In the genomic region with DNA sequence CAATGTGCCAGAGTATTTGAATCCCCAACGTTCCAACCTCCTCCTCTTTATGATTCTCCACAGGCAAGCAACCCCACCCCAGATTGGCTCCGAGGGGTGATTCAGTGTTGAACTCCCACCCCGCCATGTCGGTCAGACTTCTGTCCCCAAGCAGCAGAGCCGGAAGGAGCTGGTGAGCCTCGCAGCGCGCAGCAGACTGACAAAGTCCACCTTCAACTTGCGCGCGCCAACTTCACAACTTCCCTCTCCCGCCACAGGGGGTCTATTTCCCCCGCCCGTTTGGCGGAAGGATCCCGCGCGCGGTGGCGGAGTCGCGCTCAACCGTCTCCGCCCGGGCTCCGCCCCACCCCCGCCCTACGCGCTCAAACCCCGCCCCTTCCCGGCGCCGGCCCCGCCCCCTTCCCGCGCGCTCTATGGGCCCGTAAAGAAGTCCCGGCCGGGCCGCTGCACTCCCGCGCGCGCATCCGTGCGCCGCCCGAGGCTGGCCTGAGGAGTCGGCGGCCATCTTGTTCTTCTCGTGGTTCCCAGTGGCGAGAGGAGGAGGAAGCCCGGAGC, we compare ENCODE assay signal across 8 mouse cellular contexts. TPM values are rescaled to one million over a fixed set of nuclear protein-coding genes. Genes with fewer than 3 reads are reported as not detected.
DNase-seq lines count a peak whose midpoint lies in the region; ATAC-seq and TF ChIP-seq lines count a peak whose summit lies in the region.

A gene (plus strand): TSS at position 452 of the 555 bp plus-strand sequence.

- H3K9me3 ChIP-seq in hindbrain, embryonic 15.5 days: no peaks in the 10 kb centered on the region

- no peaks in the 10 kb centered on the region for H3K27me3 ChIP-seq in hindbrain, embryonic 15.5 days

- peak within 1 kb of the TSS; percentile 71 for H3K4me2 ChIP-seq in hindbrain, embryonic 15.5 days

- ATAC-seq in hindbrain, embryonic 15.5 days (ENCODE audit: low FRiP score, low read depth): peak; percentile 94
- ATAC-seq in megakaryocyte, adult 5-6 weeks (ENCODE audit: poor library complexity, severe bottlenecking): peak; percentile 93

- H3K9ac ChIP-seq in hindbrain, embryonic 15.5 days: peak within 1 kb of the TSS; percentile 75

- no peaks in the 10 kb centered on the region for H3K36me3 ChIP-seq in hindbrain, embryonic 15.5 days

- peak within 1 kb of the TSS; percentile 83 for H3K27ac ChIP-seq in hindbrain, embryonic 15.5 days (replicated peaks)
- H3K27ac ChIP-seq in left cerebral cortex, adult 2 months: peak within 1 kb of the TSS; percentile 98

- intact Hi-C loops in left cerebral cortex, adult 2 months (cut with DNase I): no loop called here

- 1% methylated on average over 52 of the region's 54 CpGs for WGBS in hindbrain, embryonic 15.5 days

- H3K4me3 ChIP-seq in hindbrain, embryonic 15.5 days: peak within 1 kb of the TSS; percentile 77
- peak within 1 kb of the TSS; percentile 99 for H3K4me3 ChIP-seq in left cerebral cortex, adult 2 months

- peak; percentile 94 for DNase-seq in R1 (ENCODE audit: low read depth, low spot score)
- peak; percentile 97 to 98 for DNase-seq in cerebellum, postnatal 14 days
- DNase-seq in frontal cortex, postnatal 36 days (ENCODE audit: low spot score in 2 of 2): peak; percentile 85 to 88
- peak; percentile 86 to 93 for DNase-seq in left cerebral cortex, adult 2 months (ENCODE audit: extremely low spot score in 1 of 2, low spot score in 2 of 2)
- DNase-seq in right cerebral cortex, adult 2 months (ENCODE audit: low spot score in 2 of 2): peak; percentile 84 to 89
- DNase-seq in urinary bladder, postnatal 14 days (ENCODE audit: low spot score): peak; percentile 93

- peaks cover 48% of the 10 kb centered on the region for H3K4me1 ChIP-seq in hindbrain, embryonic 15.5 days (replicated peaks)

- TF ChIP-seq CTCF in left cerebral cortex, adult 2 months (IDR thresholded peaks at IDR 0.05): peak; percentile 39

RNA-seq across cellular contexts. Expression of the gene that starts here (rescaled TPM):
- 210 and 213 TPM in 2 replicates for polyA plus RNA-seq in hindbrain, embryonic 15.5 days (2015; fragmentation: Nextera tagmentation; extraction: Ambion mirVana)
- 100 to 1,000 TPM; 176 to 195 TPM for total RNA-seq in left cerebral cortex, adult 2 months (2021)
- total RNA-seq in megakaryocyte, adult 5-6 weeks (2015): 354 and 364 TPM in 2 replicates
- total RNA-seq in megakaryocyte, adult 5-6 weeks (2017): 189 and 193 TPM in 2 replicates

Comparison
In these comparisons a context has a peak if more than half of its experiments do, and no peak if none do; other contexts are left out.
1. Peak in every context shown above with its lines: DNase-seq, ATAC-seq, H3K4me3 ChIP-seq and H3K27ac ChIP-seq.